Mouse (Mus musculus) CH12.LX (cell line): Measurements from ENCODE around the gene Chit1. TPM values are rescaled to one million over a fixed set of nuclear protein-coding genes. Genes with fewer than 3 reads are reported as not detected.

ENCODE experiments used
- DNase-seq: peaks from one replicate; pipeline ENCODE4 v3.0.0-alpha.2; 2013; ENCODE audit errors: extremely low read depth
- H3K27ac ChIP-seq: 2 replicates; pipeline ENCODE4 v1.5.1; 2012; ENCODE audit warnings: low read depth, mild to moderate bottlenecking, control low read depth, moderate library complexity; ENCODE audit not compliant: insufficient read depth
- H3K27me3 ChIP-seq: replicated peaks from 2 replicates; pipeline ENCODE3; 2012; ENCODE audit warnings: inconsistent platforms
- H3K36me3 ChIP-seq, 2 experiments: replicated peaks in 1 of 2; 2 replicates each; pipeline versions ENCODE3 to v1.6.1; 2012; ENCODE audit warnings: inconsistent platforms in 1 of 2, low read length in 1 of 2, mild to moderate bottlenecking in 1 of 2, mixed read lengths in 1 of 2, moderate library complexity in 1 of 2; ENCODE audit not compliant: control insufficient read depth in 1 of 2, insufficient read depth in 1 of 2
- H3K4me1 ChIP-seq, 2 experiments: 2 replicates each; pipeline ENCODE4 v1.6.1; 2012; ENCODE audit warnings: inconsistent platforms in 1 of 2, moderate library complexity in 1 of 2; ENCODE audit not compliant: insufficient read depth in 2 of 2, control insufficient read depth in 1 of 2
- H3K4me2 ChIP-seq: 2 replicates; pipeline ENCODE4 v1.6.1; 2012; ENCODE audit warnings: low read depth, mild to moderate bottlenecking, control low read depth; ENCODE audit not compliant: poor library complexity, insufficient read depth, severe bottlenecking
- H3K4me3 ChIP-seq, 3 experiments: fragments of 150-350 bp in 1 of 3; sonication (generic) in 1 of 3; replicated peaks in 1 of 3; 2 replicates each; pipeline versions ENCODE3 to v1.5.1; 2011 to 2012; ENCODE audit warnings: low read depth in 2 of 3, low read length in 2 of 3, mild to moderate bottlenecking in 2 of 3, moderate library complexity in 2 of 3, control low read depth in 1 of 3, improper control_type of control experiment in 1 of 3, inconsistent platforms in 1 of 3, mixed read lengths in 1 of 3; ENCODE audit not compliant: poor library complexity in 1 of 3
- H3K79me2 ChIP-seq: replicated peaks from 2 replicates; pipeline ENCODE4 v1.6.1; 2012; ENCODE audit warnings: mild to moderate bottlenecking, moderate library complexity; ENCODE audit not compliant: control insufficient read depth, poor library complexity, insufficient read depth, severe bottlenecking; ENCODE audit errors: extremely low read depth
- H3K9ac ChIP-seq: 2 replicates; pipeline ENCODE4 v1.6.1; 2012; ENCODE audit warnings: low read depth, mild to moderate bottlenecking, control low read depth, moderate library complexity; ENCODE audit not compliant: insufficient read depth
- H3K9me3 ChIP-seq: replicated peaks from 2 replicates; pipeline ENCODE3; 2012; ENCODE audit warnings: low read length, inconsistent platforms, mixed read lengths
- CHD1 ChIP-seq: IDR thresholded peaks from 2 replicates; pipeline ENCODE4 v1.6.1; 2012; ENCODE audit warnings: low read depth, low read length, improper control_type of control experiment, inconsistent platforms
- CHD2 ChIP-seq: IDR thresholded peaks from 2 replicates; pipeline ENCODE4 v1.6.1; 2011; ENCODE audit warnings: low read length, improper control_type of control experiment
- CTCF ChIP-seq, 2 experiments: IDR thresholded peaks in 1 of 2; conservative IDR thresholded peaks in 1 of 2; 2 replicates each; pipeline ENCODE4 v1.5.1; 2011 to 2012; ENCODE audit warnings: low read depth in 2 of 2, low read length in 2 of 2, improper control_type of control experiment in 1 of 2, inconsistent platforms in 1 of 2, mild to moderate bottlenecking in 1 of 2, moderate library complexity in 1 of 2
- EP300 ChIP-seq: IDR thresholded peaks from 2 replicates; pipeline ENCODE4 v1.6.1; 2011; ENCODE audit warnings: low read length, improper control_type of control experiment
- IRF4 ChIP-seq: IDR thresholded peaks from 2 replicates; pipeline ENCODE4 v1.6.1; 2014; ENCODE audit warnings: low read depth, mild to moderate bottlenecking, inconsistent platforms, low read length, improper control_type of control experiment
- JUND ChIP-seq: conservative IDR thresholded peaks from 2 replicates; pipeline ENCODE4 v1.6.1; 2011; ENCODE audit warnings: low read depth, low read length, improper control_type of control experiment
- MAFK ChIP-seq: IDR thresholded peaks from 2 replicates; pipeline ENCODE4 v1.6.1; 2011; ENCODE audit warnings: low read length, improper control_type of control experiment; ENCODE audit not compliant: insufficient replicate concordance
- MEF2A ChIP-seq: IDR thresholded peaks from 2 replicates; pipeline ENCODE4 v1.6.1; 2014; ENCODE audit warnings: low read depth, mild to moderate bottlenecking, inconsistent platforms, low read length, improper control_type of control experiment, borderline replicate concordance
- NELFE ChIP-seq: IDR thresholded peaks from 2 replicates; pipeline ENCODE4 v1.6.1; 2011; ENCODE audit warnings: low read depth, low read length, improper control_type of control experiment
- POLR2AphosphoS2 ChIP-seq: IDR thresholded peaks from 2 replicates; pipeline ENCODE4 v1.6.1; 2011; ENCODE audit warnings: low read depth, low read length, improper control_type of control experiment
- RAD21 ChIP-seq: IDR thresholded peaks from 2 replicates; pipeline ENCODE4 v1.6.1; 2011; ENCODE audit warnings: low read depth, mild to moderate bottlenecking, low read length, improper control_type of control experiment, moderate library complexity
- RCOR1 ChIP-seq: conservative IDR thresholded peaks from 2 replicates; pipeline ENCODE4 v1.6.1; 2012; ENCODE audit warnings: low read depth, mild to moderate bottlenecking, inconsistent platforms, low read length, improper control_type of control experiment
- SMC3 ChIP-seq: IDR thresholded peaks from 2 replicates; pipeline ENCODE4 v1.6.1; 2011; ENCODE audit warnings: low read depth, low read length, improper control_type of control experiment
- TCF12 ChIP-seq: IDR thresholded peaks from 2 replicates; pipeline ENCODE4 v1.6.1; 2014; ENCODE audit warnings: low read depth, mild to moderate bottlenecking, inconsistent platforms, low read length, improper control_type of control experiment
- ZC3H11A ChIP-seq: IDR thresholded peaks from 2 replicates; pipeline ENCODE4 v1.6.1; 2012; ENCODE audit warnings: low read depth, mild to moderate bottlenecking, inconsistent platforms, low read length, improper control_type of control experiment
- dilution Hi-C: fragments of 300-500 bp; cut with MboI; formaldehyde crosslinking; loops from 2 replicates; pipeline ENCODE4 v1.14.3; 2020; ENCODE audit warnings: low sequenced_read_pairs; ENCODE audit not compliant: extremely low pct_unique_long_range_greater_than_20kb, extremely low pct_ligation_motif_present
- in situ Hi-C: fragments of 300-500 bp; cut with MboI; formaldehyde crosslinking; loops from 3 replicates; pipeline ENCODE4 v1.14.3; 2019; ENCODE audit warnings: low sequenced_read_pairs, low pct_ligation_motif_present, low pct_unique_long_range_greater_than_20kb, mixed read lengths
- polyA plus RNA-seq: library from polyadenylated mRNA; unstranded; fragments of >175 nt; gene quantifications from 2 replicates; pipeline ENCODE4 v1.2.1, GENCODE M21; 2012; ENCODE audit warnings: low read depth; ENCODE audit not compliant: insufficient read length
- total RNA-seq, 2 experiments: library from RNA; depleted of rRNA; stranded (reverse); fragments of 300-350 nt in 1 of 2; fragments of >200 nt in 1 of 2; gene quantifications; 2 replicates each; pipeline ENCODE4 v1.2.3; 2012 to 2014

Gene Chit1
- total and polyA plus RNA-seq, 3 experiments: 0.25 to 0.47 (median 0.36) TPM

DNA sequence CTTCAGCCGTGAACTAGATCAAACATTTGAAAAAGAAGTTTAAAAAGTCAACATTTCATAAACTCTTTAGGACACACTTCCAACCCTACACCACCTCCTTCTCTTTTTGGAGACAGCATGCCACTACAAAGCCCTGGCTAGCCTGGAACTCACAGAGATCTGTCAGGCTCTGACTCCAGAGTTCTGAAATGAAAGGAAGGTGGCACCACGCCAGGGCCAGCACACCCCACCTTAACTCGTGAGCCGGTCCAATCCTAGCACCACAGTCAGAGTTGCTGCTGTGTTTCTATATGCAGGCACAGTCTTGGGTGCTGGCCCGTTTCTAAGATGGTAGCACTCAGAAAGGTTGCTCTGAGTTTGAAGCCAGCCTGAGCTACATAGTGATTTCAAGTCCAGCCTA, 6.1 kb downstream of the Chit1 start:
- in situ Hi-C loops: no loop called here
- DNase-seq: no peak
- Histone ChIP-seq H3K9me3 (peaks cover 9% of the 10 kb centered on the region), H3K27ac (no peak overlapping the region), H3K4me3 (no peak overlapping the region), H3K9ac (no peak overlapping the region), H3K4me2 (no peak overlapping the region), H3K79me2 (no peaks in the 10 kb centered on the region), H3K27me3 (peaks cover 22% of the 10 kb centered on the region), H3K4me1 (peaks cover 6 to 9% of the 10 kb centered on the region in 2 experiments; a peak in 3 of 4 replicates), H3K36me3 (no peaks in the 10 kb centered on the region)
- dilution Hi-C loops: no loop called here
- TF ChIP-seq CHD2 (no peak), JUND (no peak), RAD21 (no peak), ZC3H11A (no peak)

GRCm38 (mm10) chr1:134120179-134120578, 9.1 kb downstream of the Chit1 start:
- peaks cover 27% of the 10 kb centered on the region for H3K27me3 ChIP-seq
- in situ Hi-C loops (no loop called here), dilution Hi-C loops (no loop called here)
- peak; percentile 53 for TF ChIP-seq ZC3H11A
- no peak for TF ChIP-seq CHD1
- no peak for TF ChIP-seq POLR2AphosphoS2
- TF ChIP-seq RCOR1: 0 out of 2 replicates have a peak, but pooled peaks have one; percentile 12
- 0 out of 2 replicates have a peak, but pooled peaks have one; percentile 11 for TF ChIP-seq IRF4
- TF ChIP-seq RAD21: peak; percentile 88
- TF ChIP-seq NELFE: 0 out of 2 replicates have a peak, but pooled peaks have one; percentile 25
- no peak for TF ChIP-seq MAFK
- TF ChIP-seq CTCF (conservative IDR thresholded peaks at IDR 0.05 in 1 of 2, IDR thresholded peaks at IDR 0.05 in 1 of 2; ENCODE audit: low read depth in 2 of 2, low read length in 2 of 2): peak; percentile 83 to 90
- no peak for TF ChIP-seq EP300
- peak; percentile 81 for TF ChIP-seq SMC3
- TF ChIP-seq TCF12: no peak
- DNase-seq: peak; percentile 75
- H3K4me1 ChIP-seq: peaks cover 0 to 6% of the 10 kb centered on the region in 2 experiments; a peak in 1 of 4 replicates
- peaks cover 9% of the 10 kb centered on the region for H3K9me3 ChIP-seq
- H3K4me2 ChIP-seq: no peak overlapping the region
- H3K27ac ChIP-seq: no peak overlapping the region
- H3K79me2 ChIP-seq: no peaks in the 10 kb centered on the region
- no peaks in the 10 kb centered on the region for H3K36me3 ChIP-seq
- H3K9ac ChIP-seq: no peak overlapping the region
- H3K4me3 ChIP-seq: no peak overlapping the region

DNA sequence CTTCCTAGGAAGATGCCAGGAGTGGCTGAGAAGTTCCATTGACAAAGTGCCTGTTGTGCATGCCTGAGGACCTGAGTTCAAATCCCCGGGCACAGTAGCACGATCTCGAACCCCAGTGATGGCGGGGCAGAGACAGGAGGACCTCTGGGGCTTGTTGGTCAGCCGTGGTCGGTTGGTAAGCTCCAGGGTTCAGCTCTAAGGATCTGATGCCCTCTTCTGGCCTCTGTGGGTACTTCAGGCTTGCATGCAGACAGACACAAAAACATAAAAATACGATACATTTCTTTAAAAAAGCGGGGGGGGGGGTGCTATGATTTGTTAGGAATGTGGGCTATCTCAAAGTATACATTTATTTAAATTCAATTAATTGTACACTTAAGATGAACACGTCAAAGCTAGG, 11.2 kb downstream of the Chit1 start:
- in situ Hi-C loops: no loop called here
- Histone ChIP-seq H3K9ac (no peak overlapping the region), H3K36me3 (no peaks in the 10 kb centered on the region), H3K4me3 (no peak overlapping the region), H3K4me1 (peaks cover 0 to 6% of the 10 kb centered on the region in 2 experiments; a peak in 1 of 4 replicates), H3K79me2 (no peaks in the 10 kb centered on the region), H3K27ac (no peak overlapping the region), H3K9me3 (peaks cover 9% of the 10 kb centered on the region), H3K4me2 (no peak overlapping the region), H3K27me3 (peaks cover 22% of the 10 kb centered on the region)
- TF ChIP-seq MEF2A (no peak), CTCF (conservative IDR thresholded peaks at IDR 0.05 in 1 of 2, IDR thresholded peaks at IDR 0.05 in 1 of 2; ENCODE audit: low read depth in 2 of 2, low read length in 2 of 2) (peak; percentile 40 to 73; a peak in 3 of 4 replicates), ZC3H11A (0 out of 2 replicates have a peak, but pooled peaks have one; percentile 26), RAD21 (peak; percentile 68), SMC3 (peak; percentile 61)
- DNase-seq: peak; percentile 50
- dilution Hi-C loops: no loop called here
